Mouse (Mus musculus) midbrain, embryonic 12.5 days (tissue): Measurements from ENCODE around the gene Serp2. TPM values are rescaled to one million over a fixed set of nuclear protein-coding genes. Genes with fewer than 3 reads are reported as not detected.

ENCODE experiments used
- ATAC-seq: fragments of 200-750 bp; cut with Nextera tagmentation; 2 replicates; pipeline ENCODE4 v1.8.0; 2017; ENCODE audit warnings: low read depth, moderate TSS enrichment, moderate library complexity; ENCODE audit not compliant: low FRiP score
- H3K27ac ChIP-seq: fragments of 300-500 bp; sonication (generic); replicated peaks from 2 replicates; pipeline ENCODE4 v1.5.1; 2016; ENCODE audit warnings: mild to moderate bottlenecking
- H3K27me3 ChIP-seq: fragments of 300-500 bp; sonication (generic); 2 replicates; pipeline ENCODE4 v1.6.1; 2016; ENCODE audit warnings: mild to moderate bottlenecking
- H3K36me3 ChIP-seq: fragments of 300-500 bp; sonication (generic); 2 replicates; pipeline ENCODE4 v1.6.1; 2016
- H3K4me1 ChIP-seq: fragments of 300-500 bp; sonication (generic); 2 replicates; pipeline ENCODE4 v1.6.1; 2016
- H3K4me2 ChIP-seq: fragments of 300-500 bp; sonication (generic); replicated peaks from 2 replicates; pipeline ENCODE4 v1.6.1; 2016; ENCODE audit warnings: mild to moderate bottlenecking, moderate library complexity
- H3K4me3 ChIP-seq: fragments of 300-500 bp; sonication (generic); 2 replicates; pipeline ENCODE4 v1.5.1; 2016; ENCODE audit warnings: mild to moderate bottlenecking
- H3K9ac ChIP-seq: fragments of 300-500 bp; sonication (generic); replicated peaks from 2 replicates; pipeline ENCODE4 v1.6.1; 2016; ENCODE audit warnings: mild to moderate bottlenecking, moderate library complexity
- H3K9me3 ChIP-seq: fragments of 300-500 bp; sonication (generic); 2 replicates; pipeline ENCODE4 v1.6.1; 2016; ENCODE audit warnings: mild to moderate bottlenecking
- WGBS: fragments of 180-500 bp; shearing (Covaris S2); methylation state at CpG from one replicate; pipeline ENCODE4 v1.1.7; 2016; 5-methylcytosine and 5-hydroxymethylcytosine counted together
- polyA plus RNA-seq: library from polyadenylated mRNA; unstranded; fragments of >200 nt; fragmentation: Nextera tagmentation; extraction: Ambion mirVana; gene quantifications from 2 replicates; pipeline ENCODE4 v1.2.1, GENCODE M21; 2016

Gene Serp2
- polyA plus RNA-seq, 1 experiment from 2014 or later, result 52.7 TPM

DNA sequence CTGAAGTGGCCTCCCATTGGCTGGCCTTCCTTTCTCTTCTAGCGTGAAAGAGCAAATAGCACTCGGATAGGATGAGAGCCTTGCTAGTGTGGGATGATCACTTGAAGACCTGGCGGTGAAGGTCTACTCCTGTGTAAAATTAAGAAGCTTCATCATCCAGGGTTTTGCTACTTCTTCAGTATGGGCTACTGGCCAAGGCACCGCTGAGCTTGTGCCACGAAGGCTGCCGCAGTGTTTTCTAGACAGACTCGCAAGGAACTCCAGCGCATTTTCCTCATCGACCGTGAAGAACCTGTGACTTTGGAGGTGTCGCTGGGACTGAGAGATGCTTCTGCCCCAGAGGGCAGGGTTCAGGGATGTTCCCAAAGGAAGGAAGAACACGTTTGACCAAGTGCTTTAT is 36.0 kb upstream of the Serp2 start:
- H3K36me3 ChIP-seq, result no peaks in the 10 kb centered on the region
- H3K4me1 ChIP-seq, result no peaks in the 10 kb centered on the region
- H3K4me3 ChIP-seq, result no peak overlapping the region
- no peak overlapping the region for H3K27ac ChIP-seq
- no peaks in the 10 kb centered on the region for H3K27me3 ChIP-seq
- H3K9ac ChIP-seq, result no peak overlapping the region
- no peak for ATAC-seq
- 91% methylated on average over 12 of the region's 12 CpGs for WGBS
- H3K4me2 ChIP-seq, result no peak overlapping the region
- no peaks in the 10 kb centered on the region for H3K9me3 ChIP-seq

GRCm38 (mm10) chr14:76592090-76592489 is 35.4 kb upstream of the Serp2 start:
- H3K27me3 ChIP-seq, result no peaks in the 10 kb centered on the region
- H3K9ac ChIP-seq, result no peak overlapping the region
- no peak overlapping the region for H3K4me3 ChIP-seq
- no peaks in the 10 kb centered on the region for H3K4me1 ChIP-seq
- no peak for ATAC-seq
- no peak overlapping the region for H3K4me2 ChIP-seq
- no peak overlapping the region for H3K27ac ChIP-seq
- no peaks in the 10 kb centered on the region for H3K9me3 ChIP-seq
- no peaks in the 10 kb centered on the region for H3K36me3 ChIP-seq
- WGBS, result 93% methylated on average over 6 of the region's 6 CpGs

GRCm38 (mm10) chr14:76590134-76590533 is 33.4 kb upstream of the Serp2 start:
- Histone ChIP-seq H3K9me3 (no peaks in the 10 kb centered on the region), H3K4me3 (no peak overlapping the region), H3K27me3 (no peaks in the 10 kb centered on the region), H3K4me2 (no peak overlapping the region), H3K36me3 (no peaks in the 10 kb centered on the region), H3K9ac (no peak overlapping the region), H3K27ac (no peak overlapping the region), H3K4me1 (no peaks in the 10 kb centered on the region)
- no peak for ATAC-seq
- 84% methylated on average over 7 of the region's 7 CpGs for WGBS

- Histone ChIP-seq H3K9me3 (no peaks in the 10 kb centered on the region), H3K27ac (no peak overlapping the region), H3K4me1 (no peaks in the 10 kb centered on the region), H3K4me3 (no peak overlapping the region), H3K4me2 (no peak overlapping the region), H3K27me3 (no peaks in the 10 kb centered on the region), H3K36me3 (no peaks in the 10 kb centered on the region), H3K9ac (no peak overlapping the region)
- ATAC-seq, result no peak
- WGBS, result 85% methylated on average over 1 of the region's 1 CpGs
These were observed 33.0 kb upstream of the Serp2 start for GRCm38 (mm10) chr14:76589671-76590070.

DNA sequence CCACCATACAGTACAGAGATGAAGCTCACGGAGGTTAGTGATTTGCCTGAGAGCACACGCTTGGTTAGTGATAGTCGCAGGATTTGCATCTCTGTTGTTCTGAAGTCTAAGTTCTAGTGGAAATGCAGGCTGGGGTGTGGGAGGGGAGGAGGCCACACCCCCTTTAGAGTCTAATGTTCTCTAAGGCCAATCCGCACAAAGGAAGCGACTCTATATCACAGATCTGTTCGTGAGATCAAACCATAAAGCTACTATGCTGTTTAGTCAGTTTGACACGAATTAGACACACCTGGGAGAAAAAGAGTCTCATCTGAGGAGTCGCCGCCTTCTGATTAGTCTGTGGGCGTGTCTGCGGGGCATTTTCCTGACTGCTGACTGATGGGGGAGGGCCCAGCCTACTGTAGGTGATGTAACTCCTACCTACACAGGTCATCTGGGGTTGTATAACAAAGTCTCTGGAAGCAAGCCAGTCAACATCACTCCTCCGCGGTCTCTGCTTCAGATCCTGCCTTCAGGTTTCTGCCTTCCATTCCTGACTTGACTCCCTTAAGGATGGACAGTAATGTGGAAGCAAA is 29.2 kb upstream of the Serp2 start:
- H3K9me3 ChIP-seq, result no peaks in the 10 kb centered on the region
- H3K9ac ChIP-seq, result no peak overlapping the region
- H3K27me3 ChIP-seq, result no peaks in the 10 kb centered on the region
- WGBS, result 54% methylated on average over 13 of the region's 13 CpGs
- no peaks in the 10 kb centered on the region for H3K4me1 ChIP-seq
- H3K27ac ChIP-seq, result no peak overlapping the region
- no peak for ATAC-seq
- H3K4me3 ChIP-seq, result no peak overlapping the region
- H3K4me2 ChIP-seq, result no peak overlapping the region
- H3K36me3 ChIP-seq, result no peaks in the 10 kb centered on the region

GRCm38 (mm10) chr14:76583985-76584384 is 27.3 kb upstream of the Serp2 start:
- no peaks in the 10 kb centered on the region for H3K27me3 ChIP-seq
- H3K36me3 ChIP-seq, result no peaks in the 10 kb centered on the region
- no peak for ATAC-seq
- WGBS, result 89% methylated on average over 7 of the region's 7 CpGs
- no peaks in the 10 kb centered on the region for H3K4me1 ChIP-seq
- no peak overlapping the region for H3K4me3 ChIP-seq
- H3K9me3 ChIP-seq, result no peaks in the 10 kb centered on the region
- H3K27ac ChIP-seq, result no peak overlapping the region
- H3K9ac ChIP-seq, result no peak overlapping the region
- H3K4me2 ChIP-seq, result no peak overlapping the region

DNA sequence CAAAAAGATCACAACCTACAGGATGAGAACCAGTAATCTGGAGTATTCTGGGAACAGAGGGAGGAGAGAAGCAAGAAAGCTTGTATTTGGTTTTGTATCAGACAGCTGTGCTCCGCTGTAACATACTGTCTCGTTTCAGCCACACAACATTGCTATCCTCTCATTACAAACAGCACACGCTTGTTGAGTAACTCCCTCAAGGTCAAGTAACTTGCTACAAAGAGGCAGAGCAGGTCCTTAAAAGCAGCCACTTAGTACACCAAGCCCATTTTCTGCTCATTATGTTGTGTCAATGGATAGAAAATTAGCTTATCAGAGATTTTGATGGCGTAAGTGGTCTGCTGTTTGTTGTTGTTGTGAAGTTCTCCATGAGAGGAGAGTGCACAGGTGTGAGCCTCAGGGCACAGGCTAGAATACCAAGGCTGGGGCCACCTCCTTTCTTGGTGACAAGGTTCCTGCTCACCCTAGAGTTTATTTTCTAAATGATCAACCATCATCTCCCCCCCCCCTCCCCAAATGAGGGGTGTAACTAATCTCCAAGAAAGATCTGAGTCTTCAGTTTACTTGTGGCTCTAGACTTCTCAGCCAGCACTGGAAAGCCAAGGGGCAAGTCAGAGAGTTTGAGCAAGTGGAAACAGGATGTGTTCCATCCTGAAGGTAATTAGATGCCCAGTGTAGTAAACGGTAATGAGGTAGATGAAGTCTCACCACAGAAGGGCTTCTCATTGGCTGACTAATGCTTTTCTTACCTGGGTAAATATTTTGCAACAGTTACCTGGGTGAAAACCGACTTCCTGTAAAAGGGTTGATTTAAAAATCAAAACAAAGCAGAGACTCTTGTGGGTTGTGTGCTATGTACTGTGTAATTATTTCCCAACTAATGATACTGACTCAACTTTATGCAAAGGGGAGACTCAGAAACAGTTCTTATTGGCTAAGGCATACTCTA is 25.6 kb upstream of the Serp2 start:
- 0 out of 2 replicates have a peak, but pooled peaks cover 3% of the 10 kb centered on the region for H3K27me3 ChIP-seq
- ATAC-seq, result no peak
- H3K36me3 ChIP-seq, result no peaks in the 10 kb centered on the region
- H3K9me3 ChIP-seq, result no peaks in the 10 kb centered on the region
- no peak overlapping the region for H3K27ac ChIP-seq
- no peak overlapping the region for H3K4me3 ChIP-seq
- WGBS, result 87% methylated on average over 6 of the region's 6 CpGs
- H3K9ac ChIP-seq, result no peak overlapping the region
- no peaks in the 10 kb centered on the region for H3K4me1 ChIP-seq
- no peak overlapping the region for H3K4me2 ChIP-seq

DNA sequence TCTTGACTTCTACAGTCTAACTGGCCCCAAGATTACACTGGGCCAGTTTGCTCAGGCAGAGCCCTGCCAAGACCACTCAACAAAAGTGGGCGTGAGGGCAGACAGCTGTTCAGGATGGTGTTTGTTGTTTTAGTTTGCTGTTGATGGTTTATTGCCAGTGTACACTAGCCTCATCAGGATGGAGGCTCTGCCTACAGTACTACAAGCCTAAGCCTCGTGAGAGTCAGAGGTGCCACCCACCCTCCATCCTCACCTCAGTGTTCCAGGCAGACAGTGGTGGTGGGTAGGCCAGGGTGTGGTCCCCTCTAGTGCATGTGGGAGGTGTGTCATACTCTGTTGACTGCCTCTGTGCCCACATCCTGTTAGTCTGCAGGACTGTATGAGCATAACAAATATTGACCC is 23.0 kb upstream of the Serp2 start:
- no peaks in the 10 kb centered on the region for H3K9me3 ChIP-seq
- no peak for ATAC-seq
- no peak overlapping the region for H3K27ac ChIP-seq
- 85% methylated on average over 2 of the region's 2 CpGs for WGBS
- no peak overlapping the region for H3K4me3 ChIP-seq
- H3K4me2 ChIP-seq, result no peak overlapping the region
- H3K9ac ChIP-seq, result no peak overlapping the region
- H3K36me3 ChIP-seq, result no peaks in the 10 kb centered on the region
- H3K4me1 ChIP-seq, result no peaks in the 10 kb centered on the region
- 0 out of 2 replicates have a peak, but pooled peaks cover 3% of the 10 kb centered on the region for H3K27me3 ChIP-seq

DNA sequence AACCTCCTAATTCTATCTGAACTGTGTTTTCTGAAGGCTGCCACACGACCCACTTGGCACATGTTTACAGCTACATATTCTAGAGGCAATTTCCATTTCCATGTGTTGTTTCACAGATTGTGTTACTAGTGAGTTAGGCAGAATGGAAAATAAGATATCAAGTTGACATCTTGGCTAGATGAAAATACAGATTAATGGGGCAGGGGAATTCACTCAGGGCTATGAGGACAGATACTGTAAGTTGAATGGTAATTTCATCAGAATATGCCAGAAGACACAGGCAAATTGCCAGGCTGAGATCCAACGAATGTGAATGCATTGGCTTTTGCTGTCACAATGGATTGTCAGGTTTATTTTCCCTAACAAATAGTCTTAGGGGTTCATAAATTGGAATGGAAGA is 21.2 kb upstream of the Serp2 start:
- no peak overlapping the region for H3K27ac ChIP-seq
- H3K4me2 ChIP-seq, result no peak overlapping the region
- H3K27me3 ChIP-seq, result 0 out of 2 replicates have a peak, but pooled peaks cover 3% of the 10 kb centered on the region
- no peaks in the 10 kb centered on the region for H3K36me3 ChIP-seq
- no peak for ATAC-seq
- 69% methylated on average over 2 of the region's 2 CpGs for WGBS
- no peak overlapping the region for H3K4me3 ChIP-seq
- no peaks in the 10 kb centered on the region for H3K4me1 ChIP-seq
- no peak overlapping the region for H3K9ac ChIP-seq
- H3K9me3 ChIP-seq, result no peaks in the 10 kb centered on the region

DNA sequence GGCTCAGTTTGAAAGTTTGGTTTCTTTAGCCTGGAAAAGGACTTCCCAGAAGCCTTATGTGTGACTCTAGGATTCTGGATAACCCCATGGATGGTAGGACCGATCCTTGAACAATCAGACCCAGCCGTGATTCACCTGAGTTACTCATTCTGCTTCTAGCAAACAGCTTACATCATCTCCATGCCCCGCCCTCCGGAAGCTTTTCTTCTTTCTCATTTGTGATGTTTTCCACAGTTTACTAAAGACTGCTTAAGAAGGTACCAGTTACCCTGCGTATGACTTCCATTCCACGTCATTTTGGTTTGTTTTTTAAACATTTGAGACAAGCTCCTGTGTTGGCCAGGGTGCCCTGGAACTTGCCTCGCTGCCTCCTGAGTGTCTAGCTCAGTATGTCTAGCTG is 13.6 kb upstream of the Serp2 start:
- WGBS, result 89% methylated on average over 7 of the region's 7 CpGs
- H3K9ac ChIP-seq, result no peak overlapping the region
- no peaks in the 10 kb centered on the region for H3K27me3 ChIP-seq
- H3K4me1 ChIP-seq, result no peaks in the 10 kb centered on the region
- no peaks in the 10 kb centered on the region for H3K9me3 ChIP-seq
- no peak overlapping the region for H3K27ac ChIP-seq
- H3K36me3 ChIP-seq, result no peaks in the 10 kb centered on the region
- H3K4me3 ChIP-seq, result no peak overlapping the region
- H3K4me2 ChIP-seq, result no peak overlapping the region
- no peak for ATAC-seq

DNA sequence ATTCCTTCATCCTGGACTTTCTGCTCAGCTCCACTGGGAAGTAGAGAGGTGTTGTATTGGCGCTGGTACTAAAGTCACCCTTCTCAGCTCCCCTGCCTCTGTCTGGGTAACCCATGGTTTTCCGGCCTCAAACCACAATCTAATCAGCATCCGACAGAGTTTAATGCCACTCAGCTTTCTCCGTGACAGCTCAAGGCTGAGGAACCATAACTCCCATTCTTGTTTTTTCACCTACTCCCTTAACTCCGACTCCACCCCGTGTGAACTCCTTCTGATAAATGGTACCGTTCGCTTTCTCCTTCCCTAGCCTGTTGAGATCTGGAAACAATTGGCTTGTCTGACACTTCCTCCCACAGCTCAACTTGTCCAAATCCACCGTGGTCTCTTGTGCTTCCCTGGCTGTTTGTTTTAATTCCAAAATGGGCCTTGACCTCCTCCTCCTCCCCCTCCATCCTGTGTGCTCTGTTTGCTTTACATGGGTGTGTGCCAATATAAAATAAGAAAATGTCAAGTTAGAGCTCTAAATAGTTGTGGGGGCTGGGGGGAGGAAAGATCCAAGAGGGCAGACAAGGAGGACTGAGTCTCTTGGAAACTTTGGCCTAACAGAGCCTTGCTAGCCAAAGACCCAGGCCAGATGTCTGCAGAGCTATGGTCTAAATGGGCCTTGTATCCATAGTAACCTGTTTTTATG is 12.7 kb upstream of the Serp2 start:
- H3K4me2 ChIP-seq, result no peak overlapping the region
- H3K9ac ChIP-seq, result no peak overlapping the region
- no peak overlapping the region for H3K4me3 ChIP-seq
- no peaks in the 10 kb centered on the region for H3K27me3 ChIP-seq
- H3K4me1 ChIP-seq, result no peaks in the 10 kb centered on the region
- no peak overlapping the region for H3K27ac ChIP-seq
- 70% methylated on average over 9 of the region's 9 CpGs for WGBS
- H3K9me3 ChIP-seq, result no peaks in the 10 kb centered on the region
- ATAC-seq, result no peak
- H3K36me3 ChIP-seq, result no peaks in the 10 kb centered on the region

GRCm38 (mm10) chr14:76568548-76568947 is 11.9 kb upstream of the Serp2 start:
- 84% methylated on average over 9 of the region's 9 CpGs for WGBS
- H3K4me1 ChIP-seq, result no peaks in the 10 kb centered on the region
- no peak for ATAC-seq
- no peak overlapping the region for H3K9ac ChIP-seq
- no peaks in the 10 kb centered on the region for H3K36me3 ChIP-seq
- no peaks in the 10 kb centered on the region for H3K9me3 ChIP-seq
- H3K4me3 ChIP-seq, result no peak overlapping the region
- no peak overlapping the region for H3K27ac ChIP-seq
- H3K27me3 ChIP-seq, result no peaks in the 10 kb centered on the region
- no peak overlapping the region for H3K4me2 ChIP-seq
